Mouse (Mus musculus) megakaryocyte, embryonic 14.5 days (primary cell): ENCODE data around the gene Bhlhe41.

Source experiments
- FLI1 ChIP-seq: IDR thresholded peaks from 2 replicates; pipeline ENCODE4 v1.6.1; 2012; ENCODE audit warnings: low read length, inconsistent platforms, mixed read lengths
- GATA1 ChIP-seq: IDR thresholded peaks from 3 replicates; pipeline ENCODE4 v1.6.1; 2012; ENCODE audit warnings: mixed read lengths, low read length, inconsistent platforms, borderline replicate concordance

DNA sequence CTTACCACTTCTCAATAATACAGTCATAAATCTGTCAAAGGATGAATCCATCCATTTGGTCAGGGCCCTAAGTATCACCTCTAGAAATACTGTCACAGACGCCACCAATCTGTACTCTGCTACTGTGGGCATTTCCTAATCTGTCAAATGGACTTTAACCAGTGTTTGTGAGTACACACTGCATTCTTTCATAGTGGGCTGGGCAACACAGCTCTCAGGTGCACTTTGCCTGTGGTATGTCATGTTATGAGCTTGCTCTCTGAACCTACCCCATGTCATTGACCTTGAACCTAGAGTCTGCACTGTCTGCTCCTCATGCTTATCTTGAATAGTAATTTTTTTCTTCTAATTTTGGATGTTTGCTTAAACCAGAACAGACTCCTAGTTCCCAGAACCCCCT lies 54.2 kb downstream of the Bhlhe41 start:
- TF ChIP-seq GATA1 (no peak), FLI1 (no peak)
